Comparison of ENCODE assay signal across 10 mouse cellular contexts in the genomic region with DNA sequence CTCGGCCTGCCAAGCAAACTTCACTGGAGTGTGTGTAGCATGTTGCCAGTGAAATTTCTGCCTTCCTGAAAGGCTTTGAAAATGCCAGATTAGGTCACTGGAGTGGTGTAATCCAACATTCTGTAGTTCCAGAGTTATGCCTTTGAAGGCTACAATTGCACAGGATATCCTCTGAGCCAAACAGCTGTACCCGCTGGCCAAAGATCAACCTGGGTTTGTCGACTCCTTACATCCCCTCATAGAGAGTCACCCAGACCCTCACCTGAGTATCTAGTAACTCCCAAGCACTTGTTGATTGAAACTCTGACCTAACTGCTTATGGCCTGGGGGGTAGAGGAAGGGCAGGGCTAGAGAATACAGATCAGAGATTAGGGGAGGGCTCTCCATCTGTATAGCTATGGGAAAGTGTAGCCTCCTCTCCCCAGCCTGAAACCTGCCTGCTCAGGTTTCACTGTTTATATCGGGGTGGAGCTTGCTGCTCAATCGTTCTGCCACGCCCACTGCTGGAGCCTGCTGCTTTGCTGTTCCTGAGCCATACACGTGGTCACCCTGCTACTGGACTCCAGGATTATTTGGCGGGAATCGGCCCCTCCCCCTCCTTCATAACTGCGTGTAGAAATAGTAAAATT. TPM values are rescaled to one million over a fixed set of nuclear protein-coding genes. Genes with fewer than 3 reads are reported as not detected.
DNase-seq lines count a peak whose midpoint lies in the region; ATAC-seq and TF ChIP-seq lines count a peak whose summit lies in the region.
"Had no signal": no experiment of that assay in that cellular context is flagged by ENCODE, and none has a peak within 500 bp of the region (broad histone marks: within the 10 kb centered on the region; RNA-seq: fewer than 3 reads in every experiment).

No protein-coding gene starts in this region.

- H3K4me1 ChIP-seq in lung, adult 2 months (ENCODE audit: control insufficient read depth, insufficient read depth, low read length), result no peaks in the 10 kb centered on the region
- H3K4me1 ChIP-seq in intestine, embryonic 15.5 days (replicated peaks), result no peaks in the 10 kb centered on the region
- 0 out of 2 replicates have a peak, but pooled peaks cover under 1% of the 10 kb centered on the region for H3K4me1 ChIP-seq in hindbrain, embryonic 14.5 days (replicated peaks; ENCODE audit: control insufficient read depth, insufficient read depth, low read length)

- 47% methylated on average over 10 of the region's 10 CpGs for WGBS in lung, adult 2 months
- 60% methylated on average over 10 of the region's 10 CpGs for WGBS in intestine, embryonic 15.5 days
- WGBS in hindbrain, embryonic 14.5 days, result 70% methylated on average over 10 of the region's 10 CpGs

- no peak overlapping the region for H3K9ac ChIP-seq in intestine, embryonic 15.5 days
- H3K9ac ChIP-seq in hindbrain, embryonic 14.5 days, result no peak overlapping the region
- H3K9ac ChIP-seq: forebrain, embryonic 15.5 days had no signal

- H3K9me3 ChIP-seq in intestine, embryonic 15.5 days, result no peaks in the 10 kb centered on the region
- no peaks in the 10 kb centered on the region for H3K9me3 ChIP-seq in hindbrain, embryonic 14.5 days (ENCODE audit: control insufficient read depth, low read length)
- H3K9me3 ChIP-seq: forebrain, embryonic 15.5 days had no signal

- peak; percentile 22 to 42 for DNase-seq in lung, adult 18-20 months
- DNase-seq in lung, adult 2 months, result no peak
- peak; percentile 92 for DNase-seq in R1 (ENCODE audit: low read depth, low spot score)
- peak; percentile 16 for DNase-seq in mesoderm, embryonic 11.5 days (ENCODE audit: low read depth, low spot score)
- DNase-seq in layer of hippocampus, postnatal 36 days, result no peak
- DNase-seq in hindbrain, embryonic 14.5 days (ENCODE audit: low spot score), result no peak
- DNase-seq: adrenal gland, postnatal 25 days had no signal

- H3K4me2 ChIP-seq in intestine, embryonic 15.5 days (replicated peaks), result no peak overlapping the region
- H3K4me2 ChIP-seq in hindbrain, embryonic 14.5 days (replicated peaks), result no peak overlapping the region
- H3K4me2 ChIP-seq: forebrain, embryonic 15.5 days had no signal

- no peak for TF ChIP-seq POLR2A in lung, adult 2 months (IDR thresholded peaks at IDR 0.05; ENCODE audit: borderline replicate concordance, extremely low read depth, low read depth, low read length)

- H3K36me3 ChIP-seq in intestine, embryonic 15.5 days, result no peaks in the 10 kb centered on the region
- H3K36me3 ChIP-seq in hindbrain, embryonic 14.5 days (replicated peaks; ENCODE audit: control insufficient read depth, insufficient read depth), result no peaks in the 10 kb centered on the region
- H3K36me3 ChIP-seq: forebrain, embryonic 15.5 days had no signal

- no peak overlapping the region for H3K4me3 ChIP-seq in lung, adult 2 months (replicated peaks; ENCODE audit: extremely low read depth, low read depth, low read length)
- no peak overlapping the region for H3K4me3 ChIP-seq in intestine, embryonic 15.5 days (replicated peaks)
- no peak overlapping the region for H3K4me3 ChIP-seq in hindbrain, embryonic 14.5 days (replicated peaks; ENCODE audit: low read length)
- H3K4me3 ChIP-seq: forebrain, embryonic 15.5 days; megakaryocyte, embryonic 14.5 days had no signal

- no peaks in the 10 kb centered on the region for H3K27me3 ChIP-seq in intestine, embryonic 15.5 days (replicated peaks)
- no peaks in the 10 kb centered on the region for H3K27me3 ChIP-seq in hindbrain, embryonic 14.5 days (ENCODE audit: control insufficient read depth, insufficient read depth, low read length)
- H3K27me3 ChIP-seq: forebrain, embryonic 15.5 days; megakaryocyte, embryonic 14.5 days had no signal

- H3K27ac ChIP-seq in intestine, embryonic 15.5 days, result no peak overlapping the region
- no peak overlapping the region for H3K27ac ChIP-seq in hindbrain, embryonic 14.5 days
- H3K27ac ChIP-seq: forebrain, embryonic 15.5 days had no signal

- TF ChIP-seq CTCF in lung, adult 2 months (IDR thresholded peaks at IDR 0.05; ENCODE audit: insufficient read depth, low read length), result no peak

- peak; percentile 58 for ATAC-seq in intestine, embryonic 15.5 days
- no peak for ATAC-seq in hindbrain, embryonic 14.5 days (ENCODE audit: low FRiP score)
- ATAC-seq: forebrain, embryonic 15.5 days had no signal

RNA-seq across cellular contexts. Expression of a gene that starts 6.1 kb away (rescaled TPM):
- polyA plus RNA-seq in lung, adult 2 months (2012; rRNA removed), result 119 and 134 TPM in 2 replicates
- polyA plus RNA-seq in intestine, embryonic 15.5 days (2015; fragmentation: Nextera tagmentation; extraction: Ambion mirVana), result 427 and 443 TPM in 2 replicates
- 100 to 1,000 TPM; 285 to 292 TPM for total RNA-seq in layer of hippocampus, postnatal 36 days (2021)
- polyA plus RNA-seq in hindbrain, embryonic 14.5 days (2014; fragmentation: Nextera tagmentation; extraction: Ambion mirVana), result 464 and 489 TPM in 2 replicates

Comparison
In these comparisons a context has a peak if more than half of its experiments do, and no peak if none do; other contexts are left out.
1. DNase-seq: peak in lung, adult 18-20 months (2 of 2), R1 (single experiment) and mesoderm, embryonic 11.5 days (single experiment); none in lung, adult 2 months (single experiment), layer of hippocampus, postnatal 36 days (0 of 2) and hindbrain, embryonic 14.5 days (single experiment).